Mouse (Mus musculus) limb, embryonic 10.5 days (tissue): Measurements from ENCODE around the gene Hgfac. TPM values are rescaled to one million over a fixed set of nuclear protein-coding genes. Genes with fewer than 3 reads are reported as not detected.

Experiments
- DNase-seq: peaks from one replicate; pipeline ENCODE4 v3.0.0-alpha.2; 2017; ENCODE audit warnings: low spot score
- H3K27ac ChIP-seq: fragments of 300-500 bp; sonication (generic); 2 replicates; pipeline ENCODE4 v1.5.1; 2016; ENCODE audit warnings: mild to moderate bottlenecking
- H3K27me3 ChIP-seq: fragments of 300-500 bp; sonication (generic); 2 replicates; pipeline ENCODE4 v1.6.1; 2016; ENCODE audit warnings: low read depth, mild to moderate bottlenecking; ENCODE audit not compliant: poor library complexity, severe bottlenecking
- H3K36me3 ChIP-seq: fragments of 300-500 bp; sonication (generic); 2 replicates; pipeline ENCODE4 v1.6.1; 2016; ENCODE audit warnings: mild to moderate bottlenecking, moderate library complexity
- H3K4me1 ChIP-seq: fragments of 300-500 bp; sonication (generic); 2 replicates; pipeline ENCODE4 v1.6.1; 2016
- H3K4me3 ChIP-seq: fragments of 300-500 bp; sonication (generic); 2 replicates; pipeline ENCODE4 v1.5.1; 2016; ENCODE audit warnings: mild to moderate bottlenecking, moderate library complexity
- H3K9me3 ChIP-seq: fragments of 300-500 bp; sonication (generic); replicated peaks from 2 replicates; pipeline ENCODE4 v1.6.1; 2016; ENCODE audit warnings: mild to moderate bottlenecking
- WGBS: fragments of 180-500 bp; shearing (Covaris S2); methylation state at CpG from one replicate; pipeline ENCODE4 v1.1.7; 2016; 5-methylcytosine and 5-hydroxymethylcytosine counted together
- polyA plus RNA-seq: library from polyadenylated mRNA; unstranded; fragments of >200 nt; fragmentation: Nextera tagmentation; extraction: Ambion mirVana; gene quantifications from 2 replicates; pipeline ENCODE4 v1.2.1, GENCODE M21; 2016

Hgfac gene
- polyA plus RNA-seq: 0.15 TPM in 1 of 2 replicates, not detected in the other

DNA sequence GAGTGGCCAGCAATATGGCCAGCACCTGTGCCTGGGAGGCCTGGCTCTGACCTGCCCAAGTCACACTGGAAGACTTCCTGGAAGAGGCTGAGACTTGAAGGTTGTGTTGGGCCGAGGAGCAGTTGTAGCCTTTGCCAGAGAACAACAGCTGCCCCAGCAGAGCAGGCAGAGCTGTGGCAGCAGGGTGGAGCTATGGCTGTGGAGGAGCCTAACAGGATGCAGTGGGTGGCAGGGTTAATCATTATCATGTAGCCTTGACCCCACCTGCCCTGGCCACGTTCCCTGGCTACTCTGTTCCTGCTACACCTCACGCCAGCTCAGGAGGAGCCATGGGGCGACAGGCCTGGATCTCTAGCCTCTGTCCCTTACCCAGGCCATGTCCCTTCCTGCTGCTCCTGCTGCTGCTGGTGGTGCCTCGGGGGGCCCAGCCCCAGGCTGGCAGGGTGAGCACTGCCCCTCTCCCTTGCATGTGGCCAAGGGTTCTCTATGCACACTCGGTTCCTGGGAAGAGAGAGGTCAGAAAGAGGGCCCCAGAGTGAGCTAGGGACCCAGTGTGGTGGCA is at the start of gene Hgfac:
Gene Hgfac, plus strand, starts transcription at position 242 of the 562 bp plus-strand sequence.
- Histone ChIP-seq H3K27ac (peak within 1 kb of the TSS; percentile 37), H3K27me3 (no peaks in the 10 kb centered on the region), H3K4me1 (peaks cover 6% of the 10 kb centered on the region), H3K9me3 (no peaks in the 10 kb centered on the region), H3K36me3 (no peaks in the 10 kb centered on the region), H3K4me3 (no peak within 1 kb of the TSS)
- no peak for DNase-seq
- 64% methylated on average over 6 of the region's 6 CpGs for WGBS

DNA sequence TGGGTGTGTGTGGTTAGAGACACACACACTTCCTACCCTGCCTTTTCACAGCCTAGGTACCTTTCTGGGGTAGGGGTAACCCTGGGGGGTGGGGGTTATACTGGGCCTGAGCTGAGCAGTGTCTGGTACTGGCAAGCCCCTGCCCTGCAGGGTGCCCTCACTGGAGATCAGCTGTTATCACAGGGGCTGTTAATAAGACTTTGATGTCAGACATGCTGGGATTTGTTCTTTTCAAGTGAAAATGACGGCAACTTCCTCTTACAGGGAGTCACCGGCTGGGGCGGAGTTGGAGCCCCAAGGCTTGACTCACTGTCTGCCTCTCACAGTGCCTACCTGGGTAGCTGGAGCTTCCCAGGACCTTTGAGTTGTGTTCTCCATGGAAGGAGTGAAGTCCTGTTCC is 42.6 kb upstream of the Hgfac start:
- Histone ChIP-seq H3K27ac (0 out of 2 replicates have a peak overlapping the region, but pooled peaks have one; percentile 46), H3K4me3 (no peak overlapping the region), H3K36me3 (peaks cover 59% of the 10 kb centered on the region), H3K27me3 (no peaks in the 10 kb centered on the region), H3K4me1 (peaks cover 16% of the 10 kb centered on the region), H3K9me3 (no peaks in the 10 kb centered on the region)
- 31% methylated on average over 3 of the region's 3 CpGs for WGBS
- DNase-seq: no peak

DNA sequence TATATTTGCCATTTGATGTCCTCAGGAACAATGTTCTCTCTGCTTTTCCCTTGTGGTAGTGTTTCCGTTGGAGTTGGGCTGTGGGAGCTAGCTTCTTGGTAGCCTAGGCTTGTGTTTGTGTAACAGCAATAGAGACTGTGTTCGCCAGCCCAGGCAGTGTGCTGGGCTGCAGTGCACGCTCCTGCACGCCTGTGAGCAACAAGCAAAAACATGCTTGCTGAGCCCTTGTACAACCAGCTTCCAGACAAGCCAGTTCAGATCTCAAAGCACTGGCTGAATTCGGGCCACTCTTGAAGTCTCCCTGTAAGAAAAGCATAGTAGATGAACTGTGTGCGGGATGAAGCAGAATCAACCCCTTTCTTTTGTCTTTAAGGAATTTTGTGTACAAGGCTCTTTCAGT is 42.0 kb upstream of the Hgfac start:
- DNase-seq: no peak

DNA sequence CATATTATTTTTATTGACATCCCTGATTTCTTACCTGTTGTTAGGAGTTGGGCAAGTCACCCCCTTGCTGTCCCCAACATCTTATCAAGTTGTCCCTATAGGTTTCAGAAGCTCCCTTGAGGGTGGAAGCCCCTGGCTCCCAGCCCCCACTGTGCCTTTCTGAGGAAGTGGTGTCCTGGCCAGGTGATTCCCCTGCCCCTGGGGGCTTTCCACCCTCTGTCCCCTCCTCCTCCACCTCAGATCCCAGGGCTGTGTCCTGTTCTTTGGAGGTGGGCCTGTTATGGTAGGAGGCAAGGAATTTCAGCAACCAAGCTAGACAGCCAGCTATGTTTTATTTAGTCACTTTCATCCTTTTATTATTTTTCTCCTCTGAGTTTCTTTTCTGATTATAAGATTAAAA is 41.0 kb upstream of the Hgfac start:
- Histone ChIP-seq H3K9me3 (no peaks in the 10 kb centered on the region), H3K36me3 (peaks cover 57% of the 10 kb centered on the region), H3K27me3 (no peaks in the 10 kb centered on the region), H3K4me1 (peaks cover 16% of the 10 kb centered on the region), H3K4me3 (no peak overlapping the region), H3K27ac (no peak overlapping the region)
- DNase-seq: no peak

More for the DNA sequence above, 42.0 kb upstream of the Hgfac start:
- H3K27me3 ChIP-seq: no peaks in the 10 kb centered on the region
- no peak overlapping the region for H3K27ac ChIP-seq
- 70% methylated on average over 6 of the region's 6 CpGs for WGBS
- no peak overlapping the region for H3K4me3 ChIP-seq
- H3K4me1 ChIP-seq: peaks cover 16% of the 10 kb centered on the region
- H3K9me3 ChIP-seq: no peaks in the 10 kb centered on the region
- peaks cover 57% of the 10 kb centered on the region for H3K36me3 ChIP-seq

DNA sequence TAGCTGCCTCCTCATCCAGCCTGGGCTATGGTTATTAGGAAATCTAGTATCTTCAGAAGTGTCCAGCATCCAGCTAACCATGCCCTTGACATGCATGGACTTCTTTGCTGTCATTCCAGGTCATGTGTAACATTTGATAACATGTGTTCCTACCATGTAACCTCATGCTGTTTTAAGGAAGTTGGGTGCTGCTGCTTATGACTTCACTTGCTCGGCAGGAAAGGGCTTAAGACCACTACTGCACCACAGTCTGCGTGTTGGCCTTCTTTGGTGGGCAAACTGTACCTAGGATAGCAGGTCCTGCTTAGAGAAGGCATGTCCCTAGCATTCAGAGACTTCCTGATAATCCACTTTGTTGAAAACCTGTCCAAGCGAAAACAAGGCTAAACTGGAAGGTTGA is 40.2 kb upstream of the Hgfac start:
- peaks cover 16% of the 10 kb centered on the region for H3K4me1 ChIP-seq
- 73% methylated on average over 3 of the region's 3 CpGs for WGBS
- DNase-seq: no peak
- no peak overlapping the region for H3K4me3 ChIP-seq
- no peak overlapping the region for H3K27ac ChIP-seq
- H3K36me3 ChIP-seq: peaks cover 60% of the 10 kb centered on the region
- H3K27me3 ChIP-seq: no peaks in the 10 kb centered on the region
- no peaks in the 10 kb centered on the region for H3K9me3 ChIP-seq

DNA sequence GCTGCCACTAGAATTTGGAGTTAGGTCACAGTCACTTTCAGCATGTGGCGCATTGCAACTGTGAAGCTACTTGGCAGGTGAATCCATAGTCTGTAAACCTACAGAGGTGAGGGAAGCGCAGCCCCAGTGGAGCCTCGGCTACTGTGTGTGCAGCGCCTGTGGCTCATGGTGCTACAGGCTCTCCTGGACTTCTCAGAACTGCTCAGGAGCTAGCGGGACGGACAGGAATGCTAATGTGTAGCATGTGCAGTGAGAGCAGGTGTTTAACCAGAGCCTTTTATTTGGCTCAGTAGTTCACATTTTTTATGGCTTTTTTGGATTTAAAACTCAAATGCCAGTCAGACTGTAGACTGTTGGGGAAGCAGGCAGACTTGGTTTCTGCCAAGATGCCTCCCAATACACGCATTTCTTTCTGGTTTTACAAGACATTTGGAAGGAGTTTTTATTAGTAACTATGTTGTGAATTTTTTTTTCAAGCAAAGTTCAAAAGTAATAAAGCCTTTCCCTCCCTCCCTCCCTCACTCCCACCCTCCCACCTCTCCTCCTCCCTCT is 37.6 kb upstream of the Hgfac start:
- Histone ChIP-seq H3K9me3 (no peaks in the 10 kb centered on the region), H3K27me3 (no peaks in the 10 kb centered on the region), H3K27ac (0 out of 2 replicates have a peak overlapping the region, but pooled peaks have one; percentile 25), H3K4me3 (no peak overlapping the region), H3K4me1 (peaks cover 6% of the 10 kb centered on the region), H3K36me3 (peaks cover 68% of the 10 kb centered on the region)
- 85% methylated on average over 7 of the region's 7 CpGs for WGBS
- DNase-seq: no peak

DNA sequence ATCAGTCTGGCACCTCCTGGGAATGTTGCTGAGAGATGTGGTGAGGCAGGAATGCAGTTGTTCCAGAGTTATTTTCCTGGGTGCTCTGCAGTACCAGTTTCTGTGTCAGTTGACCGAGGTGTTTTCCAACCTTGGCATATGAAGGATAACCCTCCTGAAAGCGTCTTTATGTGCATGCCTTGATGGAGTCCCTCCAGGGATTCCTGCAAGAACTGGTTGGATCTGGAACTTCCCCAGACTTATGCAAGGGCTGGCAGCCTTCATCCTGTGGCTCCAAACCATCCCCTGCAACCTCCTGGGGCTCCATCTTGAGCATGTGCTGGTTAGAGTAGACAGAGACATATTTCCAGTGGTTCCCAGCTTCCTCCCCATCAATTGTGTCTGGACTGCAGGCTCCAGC is 36.5 kb upstream of the Hgfac start:
- Histone ChIP-seq H3K4me1 (peaks cover 4% of the 10 kb centered on the region; the same call in 1 of the 2 replicates), H3K4me3 (no peak overlapping the region), H3K27me3 (no peaks in the 10 kb centered on the region), H3K36me3 (peaks cover 73% of the 10 kb centered on the region), H3K27ac (no peak overlapping the region), H3K9me3 (no peaks in the 10 kb centered on the region)
- DNase-seq: no peak
- 87% methylated on average over 2 of the region's 2 CpGs for whole genome bisulfite sequencing

DNA sequence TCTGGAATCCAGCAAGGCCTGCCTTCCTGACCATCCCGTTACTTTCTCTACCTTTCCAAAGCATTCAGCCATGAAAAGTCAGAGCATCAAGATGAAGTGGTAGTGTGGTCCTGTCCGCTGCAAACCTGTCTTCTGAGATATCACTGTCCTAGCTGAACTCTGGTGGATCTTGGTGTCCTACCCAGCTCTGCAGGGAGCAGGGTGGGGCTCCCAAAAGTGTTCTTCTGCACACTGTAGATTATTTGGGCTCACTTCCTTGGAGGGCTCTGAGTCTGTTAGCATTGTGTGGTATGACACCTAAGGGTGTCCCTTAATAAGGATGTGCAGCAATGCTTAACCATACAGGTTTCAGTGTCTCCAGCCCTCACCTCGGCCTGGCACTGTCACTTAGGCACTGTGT is 35.6 kb upstream of the Hgfac start:
- H3K27me3 ChIP-seq: no peaks in the 10 kb centered on the region
- no peak for DNase-seq
- H3K27ac ChIP-seq: no peak overlapping the region
- no peaks in the 10 kb centered on the region for H3K9me3 ChIP-seq
- H3K36me3 ChIP-seq: peaks cover 75% of the 10 kb centered on the region
- peaks cover 4% of the 10 kb centered on the region; the same call in 1 of the 2 replicates for H3K4me1 ChIP-seq
- no peak overlapping the region for H3K4me3 ChIP-seq
- 96% methylated on average over 3 of the region's 3 CpGs for WGBS

DNA sequence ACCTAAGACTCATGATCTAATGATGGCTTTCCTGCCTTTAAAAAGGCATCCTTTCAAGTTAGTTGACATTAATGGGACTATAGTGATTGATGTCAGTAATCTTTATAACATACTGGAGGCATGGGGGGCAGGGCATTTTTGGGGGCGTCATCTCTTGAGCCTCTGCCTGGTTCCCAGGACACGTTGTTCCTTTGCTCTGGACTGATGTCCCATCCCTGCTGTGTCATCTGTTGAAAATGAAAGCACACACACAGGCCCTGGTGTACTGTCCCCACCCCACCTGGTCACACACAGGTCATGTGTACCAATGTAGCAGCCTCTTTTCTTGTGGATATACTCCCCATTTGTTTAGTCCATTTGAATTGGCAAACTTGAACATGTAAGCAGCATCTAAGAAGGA is 34.7 kb upstream of the Hgfac start:
- DNase-seq: no peak
- Histone ChIP-seq H3K27ac (no peak overlapping the region), H3K4me3 (no peak overlapping the region), H3K9me3 (no peaks in the 10 kb centered on the region), H3K27me3 (no peaks in the 10 kb centered on the region), H3K36me3 (peaks cover 76% of the 10 kb centered on the region), H3K4me1 (peaks cover 4% of the 10 kb centered on the region; the same call in 1 of the 2 replicates)
- 63% methylated on average over 2 of the region's 2 CpGs for WGBS

DNA sequence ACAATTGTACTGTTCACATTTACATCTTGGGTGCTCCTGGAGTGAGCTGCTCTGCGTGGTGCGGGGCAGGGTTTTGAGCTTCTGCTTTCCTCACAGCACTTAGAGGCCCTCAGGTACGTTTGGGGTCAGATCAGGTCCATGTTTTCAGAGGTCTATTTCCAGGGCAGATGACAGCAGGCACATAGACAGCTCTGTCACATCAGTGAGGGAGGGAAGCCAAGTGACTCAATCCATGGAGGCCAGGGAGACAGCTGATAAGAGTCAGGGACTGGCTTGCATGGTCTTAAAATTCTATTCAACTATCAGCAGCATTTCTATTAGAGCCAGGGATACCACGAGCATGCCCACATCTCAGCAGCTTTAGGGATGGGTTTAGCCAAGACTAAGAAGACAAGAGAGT is 32.1 kb upstream of the Hgfac start:
- WGBS: 95% methylated on average over 4 of the region's 4 CpGs
- no peaks in the 10 kb centered on the region for H3K9me3 ChIP-seq
- H3K4me1 ChIP-seq: no peaks in the 10 kb centered on the region
- peaks cover 79% of the 10 kb centered on the region for H3K36me3 ChIP-seq
- no peak overlapping the region for H3K27ac ChIP-seq
- H3K4me3 ChIP-seq: no peak overlapping the region
- no peaks in the 10 kb centered on the region for H3K27me3 ChIP-seq
- DNase-seq: no peak

DNA sequence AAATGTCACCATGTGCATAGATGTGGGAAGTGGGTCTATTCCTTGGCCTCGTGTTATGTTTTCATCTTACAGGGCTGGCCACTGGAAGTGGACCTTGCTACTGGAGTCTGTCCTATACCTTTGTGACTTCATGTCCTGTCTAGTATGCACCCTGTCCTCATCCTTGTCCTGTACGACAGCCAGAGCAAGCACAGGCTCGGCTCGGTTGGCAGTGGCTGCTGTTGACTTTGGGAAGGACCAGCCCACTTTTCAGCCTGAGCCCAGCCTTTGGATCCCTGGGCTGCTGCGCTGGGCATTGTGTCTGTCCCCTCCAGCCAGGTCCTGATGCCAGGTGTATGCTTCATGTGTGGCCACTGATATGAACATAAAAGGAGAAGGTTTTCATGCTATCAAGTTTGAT is 30.7 kb upstream of the Hgfac start:
- Histone ChIP-seq H3K27me3 (no peaks in the 10 kb centered on the region), H3K27ac (no peak overlapping the region), H3K4me3 (no peak overlapping the region), H3K9me3 (no peaks in the 10 kb centered on the region), H3K4me1 (no peaks in the 10 kb centered on the region), H3K36me3 (peaks cover 76% of the 10 kb centered on the region)
- WGBS: 86% methylated on average over 5 of the region's 5 CpGs
- DNase-seq: no peak

DNA sequence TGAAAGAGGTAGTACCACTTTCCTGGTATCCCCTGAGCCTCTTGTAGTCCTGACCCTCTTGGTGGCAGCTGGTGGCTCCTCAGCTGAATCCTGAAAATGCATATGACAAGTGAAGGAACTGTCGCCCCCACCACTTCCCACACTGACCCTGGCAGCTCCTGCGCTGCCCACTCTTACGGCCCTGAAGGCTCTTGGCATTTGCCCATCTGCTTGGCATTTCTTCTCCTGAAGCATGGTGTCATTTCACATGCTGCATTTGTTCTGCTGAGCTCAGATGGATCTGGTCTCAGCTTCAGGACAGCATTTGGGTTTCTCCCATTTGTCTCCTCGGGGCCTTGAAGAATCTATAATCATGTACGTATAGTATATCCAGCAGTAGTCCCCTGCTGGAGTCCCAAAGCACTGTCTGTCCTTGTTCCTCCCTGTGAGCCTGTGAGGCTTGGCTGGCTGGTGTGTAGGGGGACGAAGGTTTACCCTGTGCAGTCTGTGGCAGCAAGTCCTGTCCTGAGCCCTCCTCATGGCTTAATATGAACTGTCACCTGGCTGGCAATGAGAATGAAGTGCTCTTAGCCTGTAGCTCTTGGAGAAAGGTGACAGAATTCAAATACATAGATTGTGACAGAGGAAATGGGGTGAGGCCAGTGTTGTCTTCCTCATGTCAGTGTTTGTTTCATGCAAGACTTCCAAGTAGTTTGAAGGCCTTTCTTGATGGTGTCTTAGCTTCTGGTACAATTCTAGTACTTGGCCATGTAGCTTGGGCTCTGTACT is 30.0 kb upstream of the Hgfac start:
- DNase-seq: no peak
- Histone ChIP-seq H3K4me1 (peaks cover 1% of the 10 kb centered on the region; the same call in 1 of the 2 replicates), H3K36me3 (peaks cover 73% of the 10 kb centered on the region), H3K9me3 (no peaks in the 10 kb centered on the region), H3K4me3 (no peak overlapping the region), H3K27me3 (no peaks in the 10 kb centered on the region), H3K27ac (no peak overlapping the region)
- 92% methylated on average over 6 of the region's 6 CpGs for WGBS

DNA sequence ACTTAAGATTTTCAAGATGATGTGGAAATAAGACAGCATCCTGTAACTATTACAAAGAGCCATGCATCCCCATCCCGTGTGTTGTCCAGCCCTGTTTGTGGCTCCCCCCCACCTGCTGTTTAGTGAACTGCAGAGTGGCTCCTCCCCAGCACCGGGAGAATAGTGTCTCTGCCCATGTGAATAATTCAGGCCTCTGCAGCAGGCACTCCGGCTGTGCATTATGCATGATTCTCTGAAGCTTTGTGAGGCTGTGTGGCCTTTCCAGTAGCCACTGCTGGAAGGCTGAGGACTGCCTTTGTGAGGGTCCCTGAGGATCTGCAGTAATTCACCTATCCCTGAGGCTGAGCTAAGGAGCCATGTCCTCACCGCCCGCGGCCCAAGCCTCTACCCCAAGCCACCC is 27.3 kb upstream of the Hgfac start:
- peaks cover 66% of the 10 kb centered on the region for H3K36me3 ChIP-seq
- 87% methylated on average over 6 of the region's 6 CpGs for WGBS
- no peak overlapping the region for H3K27ac ChIP-seq
- H3K4me3 ChIP-seq: no peak overlapping the region
- peaks cover 12% of the 10 kb centered on the region; the same call in 1 of the 2 replicates for H3K4me1 ChIP-seq
- no peaks in the 10 kb centered on the region for H3K27me3 ChIP-seq
- DNase-seq: no peak
- H3K9me3 ChIP-seq: no peaks in the 10 kb centered on the region
